Mouse (Mus musculus) mature B cell (primary cell): ENCODE data around the gene Celsr3.

Experiments
- in situ Hi-C: fragments of 300-500 bp; cut with MboI; formaldehyde crosslinking; loops from 2 replicates; pipeline ENCODE4 v1.14.3; 2019

The Celsr3 gene

GRCm38 (mm10) chr9:108806831-108807230, 19.3 kb upstream of the Celsr3 start:
- in situ Hi-C loops = no loop called here

DNA sequence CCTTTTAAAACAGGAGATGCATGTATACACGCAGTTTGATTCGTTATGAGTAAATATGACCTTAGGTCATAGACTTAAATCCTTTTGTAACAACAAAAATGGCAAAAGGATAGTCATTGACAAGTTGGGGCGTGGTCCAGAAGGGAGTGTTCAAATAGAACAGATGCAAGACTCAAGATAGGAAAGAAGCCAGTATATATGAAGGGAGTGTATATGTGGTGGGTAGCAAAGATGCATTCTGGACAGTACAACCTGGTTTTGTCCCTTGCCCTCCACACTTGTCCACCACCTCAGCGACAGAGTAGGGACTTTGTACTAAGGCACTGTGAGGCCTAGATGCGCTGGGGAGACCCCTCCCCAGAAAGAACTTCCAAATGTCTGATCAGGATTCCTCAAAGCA, 18.4 kb upstream of the Celsr3 start:
- in situ Hi-C loops = no loop called here

GRCm38 (mm10) chr9:108808163-108808665, 17.9 kb upstream of the Celsr3 start, which contains the start of gene Nckipsd:
Nckipsd (plus strand) TSS chr9:108808368.
- in situ Hi-C loops = no loop called here

GRCm38 (mm10) chr9:108809188-108809587, 16.9 kb upstream of the Celsr3 start:
- in situ Hi-C loops = no loop called here

- in situ Hi-C loops = no loop called here
Measured at GRCm38 (mm10) chr9:108809723-108810122, 16.4 kb upstream of the Celsr3 start.

DNA sequence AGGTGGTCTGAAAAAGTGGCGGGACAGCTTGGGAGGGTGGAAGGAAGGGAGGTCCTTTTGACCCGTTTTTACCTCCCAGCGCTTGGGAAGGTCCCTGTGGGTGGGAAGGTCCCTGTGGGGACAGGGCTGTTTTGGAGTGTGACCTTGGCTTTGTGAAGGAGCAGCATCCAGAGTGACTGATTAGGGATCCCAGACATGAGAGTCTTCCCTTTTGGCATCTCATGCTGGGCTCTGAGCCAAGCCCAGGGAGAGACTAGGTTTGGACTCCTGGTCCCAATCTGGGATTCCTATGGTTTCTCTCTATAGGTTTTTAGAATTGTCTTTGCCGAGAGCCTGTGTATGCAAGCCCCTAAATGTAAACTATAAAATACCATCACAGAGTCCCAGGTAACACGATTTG, 15.6 kb upstream of the Celsr3 start:
- in situ Hi-C loops = no loop called here

DNA sequence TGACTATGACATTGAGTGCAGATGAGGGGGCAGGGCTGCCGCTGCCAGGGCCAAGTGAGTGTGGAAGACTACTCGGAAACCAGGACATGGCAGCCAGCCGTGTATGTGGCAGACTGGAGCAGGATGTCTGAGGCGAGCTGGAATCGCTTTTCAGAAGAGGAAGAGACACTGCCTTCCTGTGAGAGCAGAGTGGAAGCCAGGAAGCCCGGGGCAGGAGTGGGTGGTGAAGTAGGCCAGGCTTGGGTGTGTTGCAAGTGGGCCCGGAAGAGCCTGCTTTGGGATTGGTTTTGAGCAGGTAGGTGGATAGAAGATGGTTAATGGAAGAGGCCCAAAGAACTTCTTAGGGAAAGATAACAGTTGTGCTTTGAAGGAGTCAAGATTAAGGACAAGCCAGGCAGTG, 10.6 kb upstream of the Celsr3 start:
- in situ Hi-C loops = no loop called here

DNA sequence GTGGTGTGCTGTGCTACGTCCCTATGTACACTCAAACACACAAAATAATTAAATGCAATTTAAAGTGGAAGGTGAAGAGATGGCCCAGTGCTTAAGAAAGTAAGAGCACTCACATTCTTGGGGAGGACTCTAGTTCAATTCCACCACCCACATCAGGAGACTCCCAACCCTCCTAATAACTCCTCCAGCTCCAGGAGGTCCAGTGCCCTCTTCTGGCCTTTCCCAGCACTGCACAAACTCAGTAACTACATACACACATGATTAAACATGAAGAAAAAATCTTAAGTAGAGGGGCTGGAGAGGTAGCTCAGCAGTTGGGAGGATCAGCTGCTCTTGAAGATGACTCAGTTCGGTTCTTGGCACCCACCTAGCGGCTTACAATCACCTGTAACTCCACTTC, 6.6 kb upstream of the Celsr3 start:
- in situ Hi-C loops = no loop called here

DNA sequence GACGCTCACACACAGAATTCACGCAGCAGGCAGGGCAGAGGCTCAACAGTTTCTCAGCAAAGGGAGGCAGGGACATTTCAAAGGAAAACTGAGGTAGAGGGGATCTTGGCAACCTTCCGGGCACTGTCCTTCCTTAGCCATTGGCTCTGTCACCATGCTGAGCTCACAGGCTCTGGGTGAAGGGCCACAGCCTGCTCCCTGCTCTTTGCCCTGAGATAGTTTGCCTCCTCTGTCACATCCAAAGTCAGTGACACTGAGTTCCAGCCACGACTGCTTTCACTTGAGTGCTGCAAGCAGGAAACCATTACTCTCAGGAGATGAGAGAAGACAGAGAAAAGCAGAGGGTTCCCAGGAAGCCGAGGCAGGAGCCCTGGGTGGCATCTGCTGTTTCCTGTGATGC, 6.0 kb upstream of the Celsr3 start:
- in situ Hi-C loops = no loop called here

GRCm38 (mm10) chr9:108824144-108824685, 1.9 kb upstream of the Celsr3 start:
- in situ Hi-C loops = no loop called here

DNA sequence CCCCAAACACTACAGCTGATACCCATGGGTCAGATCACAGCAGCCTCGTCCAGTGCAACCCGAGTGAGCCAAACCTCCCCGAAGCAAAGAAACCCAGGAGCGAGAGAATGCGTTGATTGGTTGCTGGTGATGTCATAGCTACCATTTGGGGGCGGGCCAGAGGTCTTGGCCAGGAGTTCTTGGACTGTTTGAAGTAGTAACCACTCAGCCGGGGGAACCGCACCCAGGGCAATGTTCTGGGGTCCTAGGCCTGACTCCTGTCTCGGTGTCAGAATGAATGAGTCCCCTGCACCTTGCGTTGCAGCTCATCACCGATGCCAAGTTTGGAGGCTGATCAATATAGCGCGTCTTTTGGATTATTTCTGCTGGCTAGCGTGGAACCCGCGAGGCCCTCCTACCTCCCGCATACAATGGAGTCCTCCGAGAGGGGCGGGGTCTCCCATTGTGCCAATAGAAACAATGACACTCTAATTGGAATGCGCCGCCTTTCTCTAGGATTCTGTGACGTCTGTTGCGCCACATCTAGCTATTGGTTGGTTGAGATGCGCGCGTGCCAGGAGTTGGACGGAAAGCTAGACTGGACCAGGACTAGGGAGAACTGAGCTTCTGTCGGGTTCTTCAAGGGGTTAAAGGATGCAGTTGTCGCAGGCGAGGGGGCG, 1.2 kb upstream of the Celsr3 start:
- in situ Hi-C loops = no loop called here

DNA sequence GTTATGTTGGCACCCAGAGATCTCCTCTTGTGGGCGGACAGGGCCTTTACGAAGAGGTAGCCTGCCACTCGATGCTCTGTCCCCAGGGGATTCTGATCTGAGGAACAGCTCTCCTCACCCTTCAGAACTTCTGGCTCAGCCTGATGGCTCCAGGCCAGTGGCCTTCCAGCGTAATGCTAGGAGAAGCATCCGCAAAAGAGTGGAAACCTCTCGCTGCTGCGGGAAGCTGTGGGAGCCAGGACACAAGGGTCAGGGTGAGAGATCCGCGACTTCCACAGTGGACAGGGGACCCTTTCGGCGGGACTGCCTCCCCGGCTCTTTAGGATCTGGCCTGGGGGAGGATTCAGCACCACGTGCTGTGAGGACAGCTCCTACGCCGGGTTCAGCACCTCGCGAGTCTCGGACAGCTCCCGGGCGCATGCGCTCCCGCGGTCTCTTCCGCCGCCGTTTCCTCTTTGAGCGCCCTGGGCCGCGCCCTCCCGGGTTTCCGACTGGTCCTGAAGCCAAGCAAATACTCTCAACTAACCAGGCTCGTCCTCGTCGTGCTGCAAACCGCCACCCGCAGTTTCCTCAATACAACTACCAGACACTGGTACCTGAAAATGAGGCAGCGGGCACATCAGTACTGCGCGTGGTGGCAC, 700 bp downstream of the Celsr3 start:
- in situ Hi-C loops = no loop called here

GRCm38 (mm10) chr9:108827454-108827853, 1.3 kb downstream of the Celsr3 start:
- in situ Hi-C loops = no loop called here

GRCm38 (mm10) chr9:108827906-108828305, 1.8 kb downstream of the Celsr3 start:
- in situ Hi-C loops = no loop called here

DNA sequence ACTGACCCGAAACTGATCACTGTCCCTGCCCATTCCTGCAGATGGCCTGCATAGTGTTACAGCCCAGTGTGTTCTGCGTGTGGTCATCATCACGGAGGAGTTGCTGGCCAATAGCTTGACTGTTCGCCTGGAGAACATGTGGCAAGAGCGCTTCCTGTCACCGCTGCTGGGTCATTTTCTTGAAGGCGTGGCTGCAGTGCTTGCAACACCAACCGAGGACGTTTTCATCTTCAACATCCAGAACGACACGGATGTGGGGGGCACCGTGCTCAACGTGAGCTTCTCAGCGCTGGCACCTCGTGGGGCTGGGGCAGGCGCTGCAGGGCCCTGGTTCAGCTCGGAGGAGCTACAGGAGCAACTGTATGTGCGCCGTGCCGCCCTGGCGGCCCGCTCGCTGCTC, 5.5 kb downstream of the Celsr3 start:
- in situ Hi-C loops = no loop called here

- in situ Hi-C loops = no loop called here
Measured at GRCm38 (mm10) chr9:108832390-108833108, 6.4 kb downstream of the Celsr3 start.

DNA sequence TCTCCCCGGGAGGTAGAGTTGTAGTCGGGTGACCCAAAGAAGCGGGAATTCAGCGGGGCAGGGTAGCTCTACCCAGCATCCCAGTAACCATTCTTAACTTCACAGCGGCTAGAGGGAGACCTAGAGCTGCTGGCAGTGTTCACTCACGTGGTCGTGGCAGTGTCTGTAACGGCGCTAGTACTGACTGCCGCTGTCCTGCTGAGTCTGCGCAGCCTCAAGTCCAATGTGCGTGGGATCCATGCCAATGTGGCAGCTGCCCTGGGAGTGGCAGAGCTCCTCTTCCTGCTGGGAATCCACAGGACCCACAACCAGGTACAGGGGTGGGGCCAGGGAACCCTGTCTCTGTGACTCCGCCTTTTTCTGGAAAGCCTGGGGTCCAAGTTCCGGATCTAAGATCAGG, 16.9 kb downstream of the Celsr3 start:
- in situ Hi-C loops = no loop called here

DNA sequence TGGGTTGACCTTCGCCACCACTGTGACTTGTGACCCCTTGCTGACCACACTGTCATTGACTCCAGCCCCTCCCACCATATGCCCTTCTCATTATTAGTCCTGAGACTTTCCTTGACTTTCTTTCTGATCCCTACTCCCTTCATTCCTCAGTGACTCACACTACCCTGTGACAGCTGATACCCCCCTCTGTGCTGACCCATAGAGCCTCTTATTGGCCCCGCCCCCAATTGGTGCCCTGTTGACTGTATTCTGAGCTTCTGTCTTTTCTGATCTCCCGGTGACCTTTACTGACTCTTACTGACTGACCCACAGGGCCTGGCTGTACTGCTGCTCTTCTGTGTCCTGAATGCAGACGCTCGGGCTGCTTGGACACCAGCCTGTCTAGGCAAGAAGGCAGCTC, 19.3 kb downstream of the Celsr3 start:
- in situ Hi-C loops = no loop called here

- in situ Hi-C loops = no loop called here
Measured at GRCm38 (mm10) chr9:108847374-108847773, 21.3 kb downstream of the Celsr3 start.

GRCm38 (mm10) chr9:108848419-108848818, 22.3 kb downstream of the Celsr3 start:
- in situ Hi-C loops = no loop called here

GRCm38 (mm10) chr9:108852976-108853375, 26.9 kb downstream of the Celsr3 start, which contains the start of gene Slc26a6:
Slc26a6 (plus strand) TSS chr9:108853283.
- in situ Hi-C loops = no loop called here

DNA sequence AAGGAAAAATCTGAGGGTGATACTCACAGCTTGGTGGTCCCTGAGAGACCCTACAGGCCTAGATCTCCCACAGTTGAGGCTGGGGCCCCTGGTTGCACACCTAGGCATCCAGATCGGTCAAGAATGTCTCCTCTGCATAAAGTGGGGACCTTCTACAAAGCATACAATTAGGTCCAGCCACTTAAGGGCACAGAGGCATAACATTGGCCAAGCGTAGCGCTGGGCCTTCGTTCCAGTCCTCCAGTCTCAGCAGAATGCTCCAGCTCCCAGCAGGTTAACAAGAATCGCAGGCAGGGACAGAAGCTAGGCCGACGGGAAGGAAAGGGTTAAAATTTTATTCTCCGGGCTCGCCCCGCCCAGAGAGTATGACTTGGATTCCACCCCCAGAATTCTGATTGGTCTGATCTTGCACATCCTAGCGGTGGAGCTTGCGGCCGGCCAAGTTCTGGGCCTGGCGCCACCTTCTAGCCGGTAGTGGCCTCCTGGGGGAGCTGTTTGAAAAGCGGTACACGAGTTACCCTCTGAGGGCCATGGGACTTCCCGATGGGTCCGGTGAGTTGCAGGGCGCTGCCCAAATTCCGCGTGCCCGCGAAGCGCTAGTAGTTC, 27.6 kb downstream of the Celsr3 start:
- in situ Hi-C loops = no loop called here
